Mouse (Mus musculus) ES-Bruce4 (cell line): ENCODE measurements around the gene Kif26a.

ENCODE experiments used
- CTCF ChIP-seq: IDR thresholded peaks from one replicate; pipeline ENCODE4 v1.8.1; 2011; ENCODE audit warnings: low read depth, low read length
- EP300 ChIP-seq: IDR thresholded peaks from 2 replicates; pipeline ENCODE4 v1.6.1; 2011; ENCODE audit warnings: low read depth, low read length; ENCODE audit not compliant: insufficient read depth
- POLR2A ChIP-seq: IDR thresholded peaks from one replicate; pipeline ENCODE4 v1.8.1; 2011; ENCODE audit warnings: low read length; ENCODE audit not compliant: insufficient read depth

- TF ChIP-seq CTCF (no peak), EP300 (no peak), POLR2A (no peak)
Observed at GRCm38 (mm10) chr12:112158246-112158645, 12.2 kb downstream of the Kif26a start.
